Mouse (Mus musculus) thymus, postnatal 0 days (tissue): Measurements from ENCODE around the gene Cacna1c. TPM values are rescaled to one million over a fixed set of nuclear protein-coding genes. Genes with fewer than 3 reads are reported as not detected.

Source experiments
- DNase-seq: peaks from one replicate; pipeline ENCODE4 v3.0.0-alpha.2; 2015; ENCODE audit warnings: low spot score
- polyA plus RNA-seq: library from polyadenylated mRNA; unstranded; fragments of >200 nt; fragmentation: Nextera tagmentation; extraction: Ambion mirVana; gene quantifications from 2 replicates; pipeline ENCODE4 v1.2.1, GENCODE M21; 2015

Cacna1c gene
- polyA plus RNA-seq, 1 experiment from 2014 or later = 0.96 TPM

- no peak for DNase-seq
Measured at GRCm38 (mm10) chr6:118864696-118865620, 331.3 kb downstream of the Cacna1c start.

- no peak for DNase-seq
Measured at GRCm38 (mm10) chr6:118862727-118863126, 333.5 kb downstream of the Cacna1c start.

GRCm38 (mm10) chr6:118862091-118862490 is 334.1 kb downstream of the Cacna1c start:
- no peak for DNase-seq

- DNase-seq = no peak
Measured at GRCm38 (mm10) chr6:118858431-118858830, 337.8 kb downstream of the Cacna1c start.

GRCm38 (mm10) chr6:118852131-118852530 is 344.1 kb downstream of the Cacna1c start:
- no peak for DNase-seq

- DNase-seq = no peak
Measured at GRCm38 (mm10) chr6:118851086-118851485, 345.1 kb downstream of the Cacna1c start.

- no peak for DNase-seq
Measured at GRCm38 (mm10) chr6:118848640-118849039, 347.6 kb downstream of the Cacna1c start.

- DNase-seq = no peak
Measured at GRCm38 (mm10) chr6:118847751-118848150, 348.5 kb downstream of the Cacna1c start.

- DNase-seq = no peak
Measured at GRCm38 (mm10) chr6:118845829-118846228, 350.4 kb downstream of the Cacna1c start.

- no peak for DNase-seq
Measured at GRCm38 (mm10) chr6:118845180-118845579, 351.0 kb downstream of the Cacna1c start.

- no peak for DNase-seq
Measured at GRCm38 (mm10) chr6:118843566-118843965, 352.7 kb downstream of the Cacna1c start.

- DNase-seq = no peak
Measured at GRCm38 (mm10) chr6:118841892-118842291, 354.3 kb downstream of the Cacna1c start.

- DNase-seq = no peak
Measured at GRCm38 (mm10) chr6:118838919-118839915, 357.0 kb downstream of the Cacna1c start.

GRCm38 (mm10) chr6:118836693-118837092 is 359.5 kb downstream of the Cacna1c start:
- no peak for DNase-seq

GRCm38 (mm10) chr6:118834046-118834445 is 362.2 kb downstream of the Cacna1c start:
- DNase-seq = no peak

GRCm38 (mm10) chr6:118833049-118833448 is 363.2 kb downstream of the Cacna1c start:
- DNase-seq = no peak

- no peak for DNase-seq
Measured at GRCm38 (mm10) chr6:118832616-118833015, 363.6 kb downstream of the Cacna1c start.

GRCm38 (mm10) chr6:118830851-118831250 is 365.4 kb downstream of the Cacna1c start:
- no peak for DNase-seq

GRCm38 (mm10) chr6:118828187-118828586 is 368.0 kb downstream of the Cacna1c start:
- no peak for DNase-seq

- DNase-seq = no peak
Measured at GRCm38 (mm10) chr6:118827560-118827959, 368.7 kb downstream of the Cacna1c start.

GRCm38 (mm10) chr6:118825400-118825871 is 370.8 kb downstream of the Cacna1c start:
- no peak for DNase-seq

GRCm38 (mm10) chr6:118821536-118821935 is 374.7 kb downstream of the Cacna1c start:
- DNase-seq = no peak
